Mouse (Mus musculus): ENCODE results near the gene Sugt1.

The Sugt1 gene

GRCm38 (mm10) chr14:79587139-79587851 is at the start of gene Sugt1:
TSS of gene Sugt1 (plus strand) at chr14:79587691.
- peak; percentile 98 for DNase-seq

- DNase-seq, result no peak
Measured at GRCm38 (mm10) chr14:79537921-79538320, 49.6 kb upstream of the Sugt1 start.

DNA sequence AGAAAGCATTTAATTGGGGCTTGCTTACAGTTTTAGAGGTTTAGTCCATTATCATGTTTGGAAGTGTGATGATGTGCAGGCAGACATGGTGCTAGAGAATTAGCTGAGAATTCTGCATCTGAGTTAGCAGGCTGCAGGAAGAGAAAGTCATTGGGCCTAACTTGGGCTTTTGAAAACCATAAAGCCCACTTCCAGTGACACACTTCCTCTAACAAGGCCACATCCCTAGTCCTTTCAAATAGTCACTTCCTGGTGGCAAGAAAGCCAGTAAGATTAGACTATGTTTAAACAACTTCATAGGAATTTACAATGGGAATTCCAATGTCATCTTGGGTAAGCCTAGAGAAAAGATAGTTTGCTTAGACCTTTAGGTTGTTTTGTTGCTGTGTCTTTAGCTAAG is 45.9 kb upstream of the Sugt1 start:
- no peak for DNase-seq

GRCm38 (mm10) chr14:79549343-79549742 is 38.1 kb upstream of the Sugt1 start:
- DNase-seq, result peak; percentile 39

DNA sequence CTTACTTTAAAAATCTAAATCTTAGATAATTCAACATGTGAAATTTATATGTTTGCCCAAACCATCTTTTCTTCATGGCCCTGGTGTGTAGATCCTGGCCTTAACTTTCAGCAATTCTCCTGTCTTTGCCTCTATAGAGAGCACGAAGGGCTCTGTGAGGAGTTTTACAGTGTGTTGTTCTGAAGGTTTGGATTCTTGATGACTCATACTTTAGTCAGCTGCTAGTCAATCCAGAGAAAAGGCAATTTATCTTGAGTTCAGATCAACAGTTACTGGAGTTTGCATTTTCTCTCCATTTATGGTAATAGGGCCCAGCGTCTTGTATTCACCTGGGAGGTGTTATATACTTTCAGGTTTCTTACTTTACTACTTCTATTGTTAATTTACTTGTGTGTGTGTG is 35.6 kb upstream of the Sugt1 start:
- DNase-seq, result no peak

DNA sequence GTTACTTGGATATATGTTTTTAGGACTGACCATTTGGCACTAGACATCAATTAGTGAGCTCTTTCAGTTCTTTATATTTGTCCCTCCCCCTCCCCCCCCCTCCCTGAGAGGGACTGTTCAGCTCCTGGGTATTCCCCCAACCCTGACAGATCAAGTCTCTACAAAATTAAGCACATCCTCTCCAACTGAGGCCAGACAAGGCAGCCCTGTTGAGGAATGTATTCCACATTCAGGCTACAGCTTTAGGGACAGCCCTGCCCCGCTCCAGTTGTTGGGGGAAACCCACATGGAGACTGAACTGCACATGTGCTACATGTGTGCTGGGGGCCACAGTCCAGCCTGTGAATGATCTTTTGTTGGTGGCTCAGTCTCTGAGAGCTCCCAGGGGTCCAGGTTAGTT is 34.6 kb upstream of the Sugt1 start:
- DNase-seq, result no peak

DNA sequence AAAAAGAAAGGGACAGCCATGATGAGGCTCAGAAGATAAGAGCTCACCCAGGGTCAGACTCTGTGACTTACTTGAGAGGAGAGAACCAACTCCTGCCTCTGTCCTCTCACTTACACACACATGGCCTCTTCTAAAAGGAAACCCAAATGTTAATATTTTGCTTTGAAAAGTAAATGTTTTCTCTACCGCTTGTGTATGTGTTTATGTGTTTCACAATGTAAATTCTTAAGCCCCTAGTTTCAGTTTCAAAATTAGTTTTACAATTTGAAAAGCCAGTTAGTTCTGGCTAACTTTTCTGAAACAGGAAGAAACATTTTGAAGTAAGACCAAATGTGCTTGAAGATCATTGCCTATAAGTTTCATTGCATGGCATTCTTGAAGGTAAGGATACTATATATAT is 29.7 kb upstream of the Sugt1 start:
- DNase-seq, result no peak

DNA sequence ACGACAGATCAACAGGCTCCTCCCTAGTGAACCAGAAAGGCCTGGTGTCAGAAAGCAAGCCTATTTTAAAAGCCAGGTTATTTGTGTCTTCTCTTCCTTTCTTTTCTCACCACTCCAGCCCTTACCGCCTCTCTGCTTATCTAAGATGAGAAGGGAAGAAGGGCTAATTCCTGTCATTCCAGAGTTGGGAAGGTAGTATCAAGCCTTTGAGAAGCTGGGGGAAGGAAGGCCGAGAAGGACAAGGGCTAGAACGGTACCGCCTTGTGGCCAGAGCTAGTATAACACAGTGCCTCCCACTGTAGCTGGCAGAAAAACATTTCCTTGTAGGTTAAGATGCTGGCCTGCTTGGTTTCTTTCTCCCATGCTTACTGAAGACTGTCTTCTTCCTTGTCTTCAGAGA is 24.7 kb upstream of the Sugt1 start:
- peak; percentile 77 for DNase-seq

GRCm38 (mm10) chr14:79564784-79565183 is 22.7 kb upstream of the Sugt1 start:
- DNase-seq, result no peak

DNA sequence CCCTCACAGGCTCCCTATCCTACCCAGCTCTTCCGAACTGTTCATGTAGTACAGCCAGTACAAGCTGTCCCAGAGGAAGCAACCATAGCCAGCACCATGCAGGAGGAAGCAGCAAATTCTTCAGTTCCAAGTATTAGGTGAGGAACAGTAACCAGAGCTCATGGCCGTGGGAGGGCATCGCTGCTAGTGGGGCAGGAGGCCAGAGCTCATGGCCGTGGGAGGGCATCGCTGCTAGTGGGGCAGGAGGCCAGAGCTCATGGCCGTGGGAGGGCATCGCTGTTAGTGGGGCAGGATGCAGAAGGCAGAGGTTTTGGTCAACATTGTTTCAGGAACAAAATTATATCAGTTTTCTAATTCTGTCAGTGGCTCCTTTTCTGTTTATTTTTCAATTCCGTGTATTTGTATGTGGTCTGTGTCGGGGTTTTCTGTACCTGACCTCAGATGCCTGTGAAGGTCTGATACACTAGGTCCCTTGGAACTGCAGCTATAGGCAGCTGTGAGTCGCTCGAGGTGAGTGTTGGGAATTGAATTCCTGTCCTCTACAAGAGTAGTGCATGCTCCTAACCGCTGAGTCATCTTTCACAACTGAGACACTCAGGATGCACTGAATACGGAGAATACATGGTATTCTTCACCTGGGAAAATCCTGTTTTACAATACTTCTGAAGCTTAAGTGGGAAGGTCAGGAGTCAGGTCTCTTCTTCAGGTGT is 13.9 kb upstream of the Sugt1 start:
- no peak for DNase-seq

GRCm38 (mm10) chr14:79574361-79574760 is 13.1 kb upstream of the Sugt1 start:
- DNase-seq, result no peak

GRCm38 (mm10) chr14:79583526-79584245 is 3.8 kb upstream of the Sugt1 start:
- DNase-seq, result no peak

- DNase-seq, result no peak
Measured at GRCm38 (mm10) chr14:79586499-79587138, 872 bp upstream of the Sugt1 start.

DNA sequence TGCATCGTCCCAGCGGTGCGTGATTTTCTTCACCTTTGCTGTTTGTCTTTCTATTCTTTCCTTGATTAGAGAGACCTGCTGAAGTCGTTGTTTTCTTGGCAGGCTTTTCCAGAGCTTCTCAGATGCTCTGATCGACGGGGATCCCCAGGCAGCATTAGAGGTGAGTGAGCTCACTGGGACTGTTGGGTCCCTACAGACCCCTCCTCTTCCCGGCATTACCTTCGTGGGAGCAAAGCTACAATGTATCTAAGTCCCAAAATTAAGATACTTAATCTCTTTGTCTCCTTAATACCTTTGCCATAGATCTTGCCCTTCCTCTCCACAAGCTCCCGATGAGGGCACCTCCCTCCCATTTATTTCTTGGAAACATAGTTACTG is 350 bp downstream of the Sugt1 start:
- no peak for DNase-seq

GRCm38 (mm10) chr14:79588534-79588951 is 1.1 kb downstream of the Sugt1 start:
- DNase-seq, result peak; percentile 21

GRCm38 (mm10) chr14:79589401-79589800 is 1.9 kb downstream of the Sugt1 start:
- DNase-seq, result no peak

DNA sequence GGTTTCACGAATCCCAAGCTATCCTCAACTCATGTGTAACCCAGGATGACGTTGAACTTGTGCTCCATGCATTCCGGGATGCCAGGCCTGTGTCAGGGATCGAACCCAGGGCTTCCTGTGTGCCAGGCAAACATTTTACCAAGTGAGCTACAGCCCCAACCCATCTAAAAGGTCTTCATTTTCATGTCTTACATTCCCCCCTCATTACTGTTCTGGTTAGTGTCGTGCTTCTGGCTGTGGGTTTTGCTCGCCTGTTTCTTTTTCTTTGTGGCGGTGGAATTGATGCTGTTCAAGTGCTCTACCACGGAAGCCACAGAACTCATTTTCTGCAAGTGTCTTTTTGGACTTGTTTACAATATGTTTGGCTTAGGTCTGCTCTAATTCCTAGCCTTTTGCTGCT is 3.4 kb downstream of the Sugt1 start:
- DNase-seq, result no peak

- DNase-seq, result no peak
Measured at GRCm38 (mm10) chr14:79591611-79592010, 4.1 kb downstream of the Sugt1 start.

- no peak for DNase-seq
Measured at GRCm38 (mm10) chr14:79594069-79594468, 6.6 kb downstream of the Sugt1 start.

DNA sequence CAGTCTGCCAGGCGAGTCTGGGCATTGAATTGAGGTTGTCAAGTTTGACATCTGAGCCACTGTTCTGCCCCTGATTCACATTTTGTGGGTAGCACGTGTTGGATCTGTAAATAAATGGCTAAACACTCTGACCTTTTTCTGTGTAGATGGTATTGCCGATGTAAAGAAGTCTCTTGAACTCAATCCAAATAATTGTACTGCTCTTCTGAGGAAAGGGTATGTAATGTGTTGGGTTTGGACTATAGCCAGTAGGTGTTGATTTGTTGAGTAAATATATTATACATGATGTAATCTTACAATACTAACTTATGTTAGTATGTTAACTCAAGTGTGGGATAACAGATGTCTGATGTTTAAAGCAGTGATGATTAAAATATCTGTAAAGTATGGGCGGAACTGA is 9.1 kb downstream of the Sugt1 start:
- no peak for DNase-seq

DNA sequence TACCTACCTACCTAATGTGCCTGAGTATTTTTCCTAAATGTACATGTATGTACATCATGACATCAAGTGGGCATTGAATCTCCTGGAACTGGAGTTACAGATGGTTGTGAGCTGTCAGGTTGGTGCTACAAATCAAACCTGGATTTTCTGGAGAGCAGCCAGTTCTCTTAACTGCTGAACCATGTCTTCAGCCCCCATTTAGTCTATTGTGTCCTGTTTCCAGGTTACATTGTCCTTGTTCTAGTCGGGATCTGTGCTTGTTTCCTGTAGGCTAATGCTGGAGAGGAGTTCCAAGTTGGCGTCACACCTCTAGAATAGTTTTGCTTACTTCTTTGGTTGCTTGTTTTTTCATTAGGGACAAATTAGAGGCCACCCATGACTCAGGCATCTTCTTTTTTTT is 18.4 kb downstream of the Sugt1 start:
- DNase-seq, result peak; percentile 36

DNA sequence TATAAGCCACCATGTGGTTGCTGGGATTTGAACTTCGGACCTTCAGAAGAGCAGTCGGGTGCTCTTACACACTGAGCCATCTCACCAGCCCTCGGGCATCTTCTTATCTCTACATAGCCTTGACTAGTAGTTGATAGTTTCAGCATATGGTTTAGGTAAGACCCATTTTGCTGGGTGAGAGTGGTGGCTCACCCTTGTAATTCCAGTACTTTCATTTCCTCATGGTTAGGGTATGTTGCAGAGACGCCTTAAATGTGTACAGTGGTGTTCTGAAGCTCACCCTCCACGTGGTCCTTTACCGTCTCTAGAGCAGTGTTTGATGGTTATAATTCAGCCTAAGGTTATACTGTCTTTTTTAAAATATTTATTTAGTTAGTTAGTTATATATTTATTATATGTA is 18.9 kb downstream of the Sugt1 start:
- no peak for DNase-seq

- no peak for DNase-seq
Measured at GRCm38 (mm10) chr14:79606867-79607266, 19.4 kb downstream of the Sugt1 start.

DNA sequence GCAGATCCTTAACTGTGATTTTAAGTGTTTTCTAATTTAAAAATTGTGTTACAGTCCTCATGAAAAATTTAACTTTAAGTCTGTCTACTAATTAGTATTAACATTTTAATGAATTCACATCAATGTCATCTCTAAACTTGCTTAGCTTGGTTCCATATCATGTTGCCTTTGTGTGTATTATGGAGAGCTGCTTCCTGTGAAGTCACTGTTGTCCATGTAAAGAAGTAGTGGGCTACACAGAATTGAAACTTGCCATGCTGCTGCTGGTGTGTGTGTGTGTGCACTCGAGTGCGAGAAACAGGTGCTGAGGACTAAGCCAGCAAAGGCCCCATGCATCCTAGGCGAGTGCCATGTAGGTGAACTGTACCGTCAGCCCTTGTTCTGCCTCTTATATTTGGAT is 19.9 kb downstream of the Sugt1 start:
- DNase-seq, result no peak
